Mouse (Mus musculus) lung, adult 2 months (tissue): ENCODE measurements around the gene Igsf23.

Experiments
- CTCF ChIP-seq: fragments of 200-500 bp; IDR thresholded peaks from 2 replicates; pipeline ENCODE4 v1.5.1; 2011; ENCODE audit warnings: mild to moderate bottlenecking, low read length, control low read depth; ENCODE audit not compliant: insufficient read depth
- POLR2A ChIP-seq: fragments of 200-500 bp; IDR thresholded peaks from 2 replicates; pipeline ENCODE4 v1.6.1; 2011; ENCODE audit warnings: low read depth, mild to moderate bottlenecking, control low read depth, low read length, borderline replicate concordance; ENCODE audit errors: extremely low read depth

- TF ChIP-seq POLR2A (no peak), CTCF (no peak)
Observed at GRCm38 (mm10) chr7:19945821-19946515, 4.6 kb downstream of the Igsf23 start.
